Mouse (Mus musculus) small intestine, adult 2 months (tissue): ENCODE measurements at regions not wholly inside any gene's neighbourhood (a gene's known extent, or its start where the extent isn't known, plus 50 kb on each side); places are given as distances from the start of the nearest gene placed in this dataset.

Source experiments
- CTCF ChIP-seq: fragments of 200-500 bp; IDR thresholded peaks from 2 replicates; pipeline ENCODE4 v1.5.1; 2012; ENCODE audit warnings: low read depth, mild to moderate bottlenecking, control low read depth, inconsistent platforms, low read length, moderate library complexity, mixed read lengths; ENCODE audit not compliant: insufficient replicate concordance, insufficient read length; ENCODE audit errors: extremely low read depth
- POLR2A ChIP-seq: fragments of 200-500 bp; IDR thresholded peaks from 2 replicates; pipeline ENCODE4 v1.6.1; 2012; ENCODE audit warnings: low read depth, mild to moderate bottlenecking, control low read depth, inconsistent platforms, low read length, moderate library complexity

DNA sequence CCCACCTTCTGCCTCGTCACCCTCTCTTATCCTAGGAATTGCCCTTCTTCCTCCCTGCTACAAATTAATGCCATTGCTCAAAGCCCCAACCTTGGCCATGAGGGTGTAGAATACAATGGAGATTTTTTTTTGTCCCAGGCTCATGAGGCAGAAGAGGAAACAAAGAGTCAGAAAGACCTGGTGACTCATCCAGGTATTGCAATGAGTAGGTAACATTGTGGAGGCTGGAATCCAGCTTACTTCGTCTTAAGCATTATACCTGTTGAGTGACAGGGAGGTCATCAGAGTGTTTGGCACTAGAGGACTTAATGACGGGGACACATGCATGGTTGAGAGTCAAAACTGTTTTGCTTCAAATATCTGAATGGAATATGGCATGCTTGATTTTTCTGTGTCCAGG, 355.9 kb upstream of the 3110018I06Rik start:
- TF ChIP-seq CTCF (no peak), POLR2A (no peak)
